Mouse (Mus musculus) embryonic facial prominence, embryonic 14.5 days (tissue): ENCODE results near the gene Kcnq1. TPM values are rescaled to one million over a fixed set of nuclear protein-coding genes. Genes with fewer than 3 reads are reported as not detected.
A peak's percentile ranks its signal among the peaks of the same experiment; 100 is the strongest.

Experiments used
- ATAC-seq: fragments of 200-750 bp; cut with Nextera tagmentation; 2 replicates; pipeline ENCODE4 v1.8.0; 2017; ENCODE audit warnings: low read depth, moderate number of reproducible peaks, moderate TSS enrichment
- DNase-seq: peaks from one replicate; pipeline ENCODE4 v3.0.0-alpha.2; 2015; ENCODE audit warnings: low spot score
- H3K27ac ChIP-seq: fragments of 300-500 bp; sonication (generic); replicated peaks from 2 replicates; pipeline ENCODE4 v1.5.1; 2014; ENCODE audit warnings: low read depth, mild to moderate bottlenecking, low read length, moderate library complexity
- H3K27me3 ChIP-seq: fragments of 300-500 bp; sonication (generic); replicated peaks from 2 replicates; pipeline ENCODE4 v1.6.1; 2014; ENCODE audit warnings: low read length; ENCODE audit not compliant: control insufficient read depth, insufficient read depth
- H3K36me3 ChIP-seq: fragments of 300-500 bp; sonication (generic); 2 replicates; pipeline ENCODE4 v1.6.1; 2014; ENCODE audit warnings: low read length, mixed read lengths; ENCODE audit not compliant: control insufficient read depth, insufficient read depth
- H3K4me1 ChIP-seq: fragments of 300-500 bp; sonication (generic); 2 replicates; pipeline ENCODE4 v1.6.1; 2014; ENCODE audit warnings: antibody characterized with exemption, low read length; ENCODE audit not compliant: control insufficient read depth, insufficient read depth
- H3K4me2 ChIP-seq: fragments of 300-500 bp; sonication (generic); 2 replicates; pipeline ENCODE4 v1.6.1; 2014; ENCODE audit warnings: low read depth, mild to moderate bottlenecking, low read length, moderate library complexity, mixed read lengths
- H3K4me3 ChIP-seq: fragments of 300-500 bp; sonication (generic); 2 replicates; pipeline ENCODE4 v1.5.1; 2014; ENCODE audit warnings: low read depth, mild to moderate bottlenecking, low read length
- H3K9ac ChIP-seq: fragments of 300-500 bp; sonication (generic); 2 replicates; pipeline ENCODE4 v1.6.1; 2014; ENCODE audit warnings: low read depth, mild to moderate bottlenecking, low read length, moderate library complexity, mixed read lengths
- H3K9me3 ChIP-seq: fragments of 300-500 bp; sonication (generic); 2 replicates; pipeline ENCODE4 v1.6.1; 2016; ENCODE audit warnings: low read length; ENCODE audit not compliant: control insufficient read depth
- WGBS: fragments of 180-500 bp; shearing (Covaris S2); extraction: QIAGEN DNeasy Blood & Tissue Kit; methylation state at CpG from one replicate; pipeline ENCODE4 v1.1.7; 2014; 5-methylcytosine and 5-hydroxymethylcytosine counted together
- polyA plus RNA-seq: library from polyadenylated mRNA; unstranded; fragments of >200 nt; fragmentation: Nextera tagmentation; extraction: Ambion mirVana; gene quantifications from 2 replicates; pipeline ENCODE4 v1.2.1, GENCODE M21; 2014

Gene Kcnq1
- polyA plus RNA-seq, 1 experiment from 2014 or later, result 1.9 TPM

DNA sequence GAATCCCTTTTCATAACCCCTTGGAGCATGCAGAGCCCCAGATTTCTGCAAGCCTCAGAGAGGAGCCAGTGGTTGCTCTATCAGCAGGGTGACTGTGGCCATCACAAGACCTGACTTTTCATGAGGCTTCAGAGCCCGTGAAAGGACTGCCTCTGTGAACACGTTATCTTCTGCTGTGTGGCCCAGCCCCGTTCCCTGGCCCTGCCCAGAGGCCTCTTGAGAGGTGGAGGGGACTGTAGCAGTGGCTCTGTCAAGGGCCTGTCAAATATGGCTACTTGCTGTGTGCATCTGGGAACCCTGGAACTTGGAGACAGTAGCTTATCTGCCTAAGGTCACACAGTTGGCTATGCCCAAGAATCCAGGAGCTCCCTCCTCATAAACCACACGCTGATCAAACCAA, 5.6 kb downstream of the Kcnq1 start:
- Histone ChIP-seq H3K9me3 (peaks cover 6% of the 10 kb centered on the region), H3K9ac (no peak overlapping the region), H3K4me1 (peaks cover 5% of the 10 kb centered on the region; the same call in 1 of the 2 replicates), H3K4me2 (no peak overlapping the region), H3K27me3 (peaks cover 29% of the 10 kb centered on the region), H3K36me3 (no peaks in the 10 kb centered on the region), H3K27ac (no peak overlapping the region), H3K4me3 (no peak overlapping the region)
- no peak for DNase-seq
- ATAC-seq, result no peak
- 50% methylated on average over 4 of the region's 4 CpGs for WGBS

DNA sequence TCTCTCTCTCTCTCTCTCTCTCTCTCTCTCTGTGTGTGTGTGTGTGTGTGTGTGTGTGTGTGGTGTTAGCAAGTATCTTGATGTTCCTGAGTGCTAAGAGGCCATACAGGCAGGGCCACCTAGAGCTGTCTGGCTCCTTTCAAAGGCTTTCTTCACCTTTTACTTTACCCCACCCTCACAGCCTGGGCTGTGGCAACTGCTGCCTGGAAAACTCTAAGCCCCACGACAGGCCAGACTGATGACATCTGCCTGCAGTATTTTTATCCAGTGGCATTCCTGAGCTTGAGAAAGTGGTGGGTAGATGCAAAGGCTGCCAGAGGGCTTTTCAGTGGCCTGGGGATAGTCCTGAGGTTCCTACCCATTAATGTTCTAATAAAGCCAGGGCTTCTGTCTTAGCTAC, 6.2 kb downstream of the Kcnq1 start:
- WGBS, result 17% methylated on average over 1 of the region's 1 CpGs
- no peaks in the 10 kb centered on the region for H3K4me1 ChIP-seq
- no peak overlapping the region for H3K4me3 ChIP-seq
- no peaks in the 10 kb centered on the region for H3K36me3 ChIP-seq
- H3K27ac ChIP-seq, result no peak overlapping the region
- no peak for DNase-seq
- peaks cover 22% of the 10 kb centered on the region for H3K27me3 ChIP-seq
- H3K9me3 ChIP-seq, result peaks cover 6% of the 10 kb centered on the region
- H3K9ac ChIP-seq, result no peak overlapping the region
- ATAC-seq, result no peak
- no peak overlapping the region for H3K4me2 ChIP-seq

DNA sequence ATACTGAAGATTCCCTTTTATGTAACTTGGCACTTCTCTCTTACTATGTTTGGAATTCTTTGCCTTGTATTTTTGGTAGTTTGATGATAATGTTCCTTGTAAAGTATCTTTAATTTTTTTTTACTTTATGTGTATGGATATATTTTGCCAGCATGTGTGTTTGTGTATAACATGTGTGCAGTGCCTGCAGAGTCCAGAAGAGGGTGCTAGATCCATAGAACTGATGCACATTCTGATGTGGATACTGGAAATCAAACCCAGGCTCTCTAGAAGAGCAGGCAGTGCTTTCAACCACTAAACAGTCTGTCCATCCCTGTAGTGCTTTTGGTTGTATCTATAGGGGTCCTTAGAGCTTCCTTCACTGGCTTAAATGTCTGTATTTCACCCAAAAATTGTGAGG, 8.6 kb downstream of the Kcnq1 start:
- Histone ChIP-seq H3K27me3 (no peaks in the 10 kb centered on the region), H3K9ac (no peak overlapping the region), H3K9me3 (peaks cover 6% of the 10 kb centered on the region), H3K4me3 (no peak overlapping the region), H3K4me1 (peaks cover 6% of the 10 kb centered on the region), H3K36me3 (no peaks in the 10 kb centered on the region), H3K27ac (no peak overlapping the region), H3K4me2 (no peak overlapping the region)
- no peak for ATAC-seq
- no peak for DNase-seq

DNA sequence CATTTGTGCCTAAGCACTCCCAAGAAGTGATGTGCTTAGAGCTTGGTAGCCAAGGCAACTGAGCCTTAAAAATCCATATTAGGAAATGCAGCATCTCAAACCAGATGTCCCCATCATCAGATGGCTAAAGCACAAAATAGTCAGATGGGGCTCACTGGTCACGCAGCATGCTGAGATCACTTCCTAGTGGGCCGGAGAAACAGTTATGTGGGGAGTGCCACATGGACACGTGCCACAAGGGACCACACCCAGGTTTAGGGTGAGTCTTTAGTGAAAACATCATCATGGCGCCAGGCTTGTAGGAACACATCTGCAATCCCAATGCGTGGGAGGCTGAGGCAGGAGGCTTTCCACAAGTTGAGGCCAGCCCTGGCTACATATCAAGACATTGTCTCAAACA, 10.4 kb downstream of the Kcnq1 start:
- 86% methylated on average over 5 of the region's 5 CpGs for WGBS

DNA sequence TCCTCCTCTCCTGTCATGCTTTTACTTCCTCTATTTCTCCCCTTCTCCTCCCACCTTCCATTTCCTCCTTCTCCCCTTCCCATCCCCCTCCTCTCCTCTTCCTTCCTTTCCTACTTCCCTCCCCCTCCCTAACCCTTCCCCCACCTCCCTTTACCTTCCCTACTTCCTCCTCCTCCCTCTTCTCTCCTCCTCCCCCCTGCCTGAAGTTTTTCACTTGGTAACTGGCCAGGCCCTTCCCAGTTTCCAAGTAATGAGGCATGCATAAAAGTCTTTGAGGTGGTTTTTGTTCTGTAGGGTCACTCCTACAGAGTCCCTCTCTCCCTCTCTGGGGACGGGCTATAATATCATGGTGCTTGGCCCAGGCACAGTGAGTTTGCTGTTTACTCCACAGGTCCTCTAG, 13.2 kb downstream of the Kcnq1 start:
- DNase-seq (peak; percentile 38), ATAC-seq (no peak; the same call in 1 of the 2 replicates)
- Histone ChIP-seq H3K9me3 (peaks cover 6% of the 10 kb centered on the region), H3K4me1 (peaks cover 18% of the 10 kb centered on the region), H3K27ac (peak overlapping the region; percentile 28; the same call in 1 of the 2 replicates), H3K4me3 (no peak overlapping the region), H3K4me2 (no peak overlapping the region), H3K9ac (no peak overlapping the region), H3K27me3 (no peaks in the 10 kb centered on the region), H3K36me3 (no peaks in the 10 kb centered on the region)
- WGBS, result 53% methylated on average over 1 of the region's 1 CpGs

More for the DNA sequence above, 10.4 kb downstream of the Kcnq1 start:
- H3K4me3 ChIP-seq, result no peak overlapping the region
- no peak for DNase-seq
- ATAC-seq, result no peak
- H3K27ac ChIP-seq, result no peak overlapping the region
- H3K4me2 ChIP-seq, result no peak overlapping the region
- H3K9me3 ChIP-seq, result peaks cover 6% of the 10 kb centered on the region
- no peaks in the 10 kb centered on the region for H3K27me3 ChIP-seq
- H3K9ac ChIP-seq, result no peak overlapping the region
- H3K4me1 ChIP-seq, result peaks cover 12% of the 10 kb centered on the region
- no peaks in the 10 kb centered on the region for H3K36me3 ChIP-seq

DNA sequence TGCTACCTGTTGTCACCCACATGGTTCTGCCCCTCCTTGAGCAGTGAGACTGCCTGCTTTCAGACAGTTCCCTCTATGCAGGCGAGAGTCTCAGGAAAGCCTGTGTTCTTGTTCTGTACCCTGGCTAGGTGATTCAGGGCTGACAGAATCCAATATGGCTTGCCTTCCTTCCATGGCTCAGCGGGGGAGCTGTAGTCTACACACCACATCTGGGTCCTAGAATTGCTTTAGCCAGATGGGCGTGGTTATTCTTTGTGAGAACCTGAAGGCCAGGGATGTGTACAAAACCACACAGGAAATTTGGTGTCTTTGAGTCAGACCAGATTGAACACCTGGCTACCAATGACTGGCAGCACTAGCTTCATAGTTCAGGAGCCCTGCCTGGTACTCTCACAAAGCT, 13.7 kb downstream of the Kcnq1 start:
- H3K4me3 ChIP-seq, result no peak overlapping the region
- H3K36me3 ChIP-seq, result no peaks in the 10 kb centered on the region
- H3K4me1 ChIP-seq, result peaks cover 22% of the 10 kb centered on the region
- H3K9me3 ChIP-seq, result peaks cover 4% of the 10 kb centered on the region
- WGBS, result 73% methylated on average over 3 of the region's 3 CpGs
- H3K9ac ChIP-seq, result no peak overlapping the region
- peak overlapping the region; percentile 28; the same call in 1 of the 2 replicates for H3K27ac ChIP-seq
- DNase-seq (no peak), ATAC-seq (no peak)
- H3K27me3 ChIP-seq, result no peaks in the 10 kb centered on the region
- no peak overlapping the region for H3K4me2 ChIP-seq

DNA sequence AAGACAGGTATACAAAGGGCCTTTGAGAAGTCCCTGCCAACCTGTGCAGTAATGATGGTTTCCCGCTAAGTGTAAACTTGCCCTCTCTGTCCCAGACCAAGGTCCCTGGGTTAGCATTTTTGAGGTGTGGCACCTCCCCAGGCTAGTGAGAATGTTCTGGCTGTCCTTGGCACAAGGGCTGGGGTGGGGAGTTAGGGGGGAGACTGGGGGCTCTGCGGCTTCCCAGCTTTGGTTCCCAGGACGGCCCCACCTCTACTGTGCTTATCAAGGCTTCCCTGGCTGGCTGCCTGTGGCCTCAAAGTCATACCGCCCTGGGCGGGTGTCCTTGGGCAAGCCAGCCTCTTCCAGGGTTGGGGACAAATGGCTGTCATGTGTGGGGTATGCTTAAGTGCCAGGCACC, 16.0 kb downstream of the Kcnq1 start:
- no peaks in the 10 kb centered on the region for H3K27me3 ChIP-seq
- no peak for ATAC-seq
- H3K4me1 ChIP-seq, result peaks cover 23% of the 10 kb centered on the region
- no peak overlapping the region for H3K4me2 ChIP-seq
- 74% methylated on average over 3 of the region's 5 CpGs for WGBS
- no peak overlapping the region for H3K27ac ChIP-seq
- no peak overlapping the region for H3K4me3 ChIP-seq
- no peak for DNase-seq
- no peak overlapping the region for H3K9ac ChIP-seq
- no peaks in the 10 kb centered on the region for H3K9me3 ChIP-seq
- no peaks in the 10 kb centered on the region for H3K36me3 ChIP-seq

DNA sequence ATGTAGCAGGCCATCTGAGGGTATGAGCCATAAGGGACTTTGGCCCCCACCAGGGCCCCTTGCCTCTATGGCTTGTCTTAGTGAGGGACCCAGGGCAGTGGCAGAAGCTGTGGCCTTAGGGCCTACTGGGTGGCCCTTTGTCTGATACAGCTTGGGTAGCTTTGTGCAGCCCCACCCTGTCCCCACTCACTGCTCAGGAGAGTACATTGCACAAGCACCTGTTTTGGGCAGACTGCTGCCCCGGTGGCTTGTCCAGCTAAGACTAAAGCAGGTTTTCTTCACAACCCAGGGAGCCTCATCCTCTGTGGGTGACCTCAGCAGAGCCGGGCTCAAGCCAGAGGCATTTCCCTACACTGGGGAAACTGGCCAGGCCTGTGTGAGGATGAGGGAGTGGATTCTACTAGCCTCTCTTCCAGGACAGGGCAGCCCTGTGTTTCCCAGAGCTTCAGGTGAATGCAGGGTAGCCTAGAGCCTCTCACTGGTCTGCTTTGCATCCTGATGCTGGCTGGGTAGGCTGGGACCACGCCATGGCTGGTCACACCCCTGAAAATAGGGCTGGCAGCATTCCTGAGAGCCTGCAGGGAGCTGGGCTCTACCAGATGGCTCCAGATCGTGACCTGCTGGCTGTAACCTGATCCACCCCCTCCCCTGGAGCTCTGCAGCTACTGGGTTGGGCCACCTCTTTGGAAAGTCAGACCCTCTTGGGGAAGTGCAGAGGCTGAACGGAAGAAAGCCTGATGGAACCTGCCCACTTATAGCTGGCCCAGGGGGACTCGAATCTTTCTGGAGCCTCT, 17.9 kb downstream of the Kcnq1 start:
- Histone ChIP-seq H3K27ac (peak overlapping the region; percentile 35; the same call in 1 of the 2 replicates), H3K9ac (no peak overlapping the region), H3K36me3 (no peaks in the 10 kb centered on the region), H3K4me3 (no peak overlapping the region), H3K9me3 (no peaks in the 10 kb centered on the region), H3K27me3 (no peaks in the 10 kb centered on the region), H3K4me1 (peaks cover 23% of the 10 kb centered on the region), H3K4me2 (no peak overlapping the region)
- ATAC-seq (peak; percentile 92), DNase-seq (peak; percentile 91)
- 5% methylated on average over 6 of the region's 6 CpGs for WGBS

DNA sequence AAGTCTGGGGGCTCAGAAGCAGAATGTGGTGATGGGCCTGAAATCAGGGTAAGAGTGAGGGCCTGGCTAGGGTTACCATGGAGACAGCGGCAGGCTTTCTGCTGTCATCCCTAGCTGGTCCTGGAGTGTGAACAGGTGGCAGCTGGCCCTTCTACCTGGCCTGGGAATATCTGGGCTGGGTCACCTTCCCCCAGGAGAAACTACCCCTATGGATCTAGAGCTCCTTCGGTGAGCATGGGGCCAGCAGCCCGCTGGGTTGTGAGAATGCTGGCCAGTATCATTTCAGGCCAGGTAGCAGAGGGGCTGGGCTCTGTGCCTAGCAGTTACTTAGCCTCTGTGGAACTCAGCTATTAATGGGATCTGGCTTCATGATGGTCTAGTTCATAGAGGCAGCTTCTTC, 18.7 kb downstream of the Kcnq1 start:
- Histone ChIP-seq H3K4me2 (no peak overlapping the region), H3K4me1 (peaks cover 15% of the 10 kb centered on the region), H3K4me3 (no peak overlapping the region), H3K36me3 (no peaks in the 10 kb centered on the region), H3K9me3 (no peaks in the 10 kb centered on the region), H3K27me3 (no peaks in the 10 kb centered on the region), H3K9ac (no peak overlapping the region), H3K27ac (no peak overlapping the region)
- no peak for ATAC-seq
- WGBS, result 66% methylated on average over 3 of the region's 3 CpGs
- DNase-seq, result no peak
